Mouse (Mus musculus): ENCODE data around the gene Cwc22. TPM values are rescaled to one million over a fixed set of nuclear protein-coding genes. Genes with fewer than 3 reads are reported as not detected.
"Not testable (repeated sequence)": the region's sequence is repeated elsewhere in the genome, so short reads cannot be mapped to it uniquely, and the experiment has no call there.

Gene Cwc22
- polyA plus RNA-seq, 1 experiment, result 19.7 TPM

DNA sequence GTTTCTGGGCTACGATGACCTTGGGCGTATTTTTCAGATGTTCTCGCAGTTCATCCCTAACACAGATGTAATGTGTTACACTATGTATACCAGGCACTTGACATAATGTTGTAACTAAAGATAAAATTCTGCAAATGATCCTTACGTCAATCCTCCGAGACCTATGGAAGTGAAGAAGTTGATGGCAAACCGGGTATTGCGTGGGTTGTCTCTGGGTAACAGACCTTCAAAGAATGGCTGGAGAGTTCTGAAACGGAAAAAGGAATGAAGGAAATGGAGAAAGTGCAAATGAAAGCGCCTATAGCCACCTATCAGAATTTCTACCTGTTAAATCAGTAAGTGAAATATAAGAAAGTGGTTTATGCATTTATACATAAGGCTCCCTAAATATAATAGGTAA lies 42.2 kb downstream of the Cwc22 start:
- Histone ChIP-seq H3K4me1 (ENCODE audit: control insufficient read depth, insufficient read depth, insufficient read length, low read length) (no peaks in the 10 kb centered on the region), H3K27ac (replicated peaks; ENCODE audit: low read depth, low read length) (no peak overlapping the region), H3K4me3 (ENCODE audit: insufficient read depth, low read depth, low read length) (no peak overlapping the region)

DNA sequence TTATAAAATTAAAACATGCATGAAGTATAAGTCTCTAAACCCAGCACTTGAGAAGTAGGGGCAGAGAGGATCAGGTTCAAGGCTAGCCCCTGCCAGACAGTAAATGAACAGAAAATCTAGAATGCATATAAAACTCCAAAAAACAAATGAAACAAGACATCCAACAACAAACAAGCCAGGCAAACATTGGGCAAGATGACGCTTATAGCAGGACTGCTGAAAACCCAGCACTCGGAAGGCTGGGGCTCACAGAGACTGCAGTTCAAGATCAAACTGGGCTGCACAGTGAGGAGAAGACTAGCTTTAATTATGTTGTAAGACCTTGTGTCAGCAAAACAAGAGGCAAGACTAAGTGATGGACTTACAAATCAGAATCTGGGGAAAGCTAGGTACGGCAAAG lies 43.1 kb downstream of the Cwc22 start:
- no peak overlapping the region for H3K4me3 ChIP-seq (ENCODE audit: insufficient read depth, low read depth, low read length)
- no peaks in the 10 kb centered on the region for H3K4me1 ChIP-seq (ENCODE audit: control insufficient read depth, insufficient read depth, insufficient read length, low read length)
- no peak overlapping the region for H3K27ac ChIP-seq (replicated peaks; ENCODE audit: low read depth, low read length)

DNA sequence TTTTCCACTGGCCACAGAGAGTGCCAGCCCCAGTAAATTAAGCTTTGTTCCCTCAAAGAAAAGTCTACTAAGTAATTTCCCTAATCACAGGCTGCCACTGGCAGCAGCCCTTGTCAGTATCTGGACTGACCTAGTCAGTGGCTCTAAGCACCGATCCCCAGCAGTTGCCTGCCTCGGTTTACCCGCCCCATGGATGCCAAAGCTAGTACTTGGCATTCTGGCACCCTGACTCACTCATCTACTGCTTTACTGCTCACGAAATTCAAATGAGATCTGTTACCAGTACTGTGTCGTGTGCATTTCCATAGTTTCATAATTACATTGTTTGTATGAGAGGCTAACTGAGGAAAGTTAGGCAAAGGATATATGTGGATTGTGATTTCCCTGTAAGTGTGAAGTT lies 44.9 kb downstream of the Cwc22 start:
- Histone ChIP-seq H3K27ac (replicated peaks; ENCODE audit: low read depth, low read length) (no peak overlapping the region), H3K4me3 (ENCODE audit: insufficient read depth, low read depth, low read length) (no peak overlapping the region), H3K4me1 (ENCODE audit: control insufficient read depth, insufficient read depth, insufficient read length, low read length) (no peaks in the 10 kb centered on the region)

DNA sequence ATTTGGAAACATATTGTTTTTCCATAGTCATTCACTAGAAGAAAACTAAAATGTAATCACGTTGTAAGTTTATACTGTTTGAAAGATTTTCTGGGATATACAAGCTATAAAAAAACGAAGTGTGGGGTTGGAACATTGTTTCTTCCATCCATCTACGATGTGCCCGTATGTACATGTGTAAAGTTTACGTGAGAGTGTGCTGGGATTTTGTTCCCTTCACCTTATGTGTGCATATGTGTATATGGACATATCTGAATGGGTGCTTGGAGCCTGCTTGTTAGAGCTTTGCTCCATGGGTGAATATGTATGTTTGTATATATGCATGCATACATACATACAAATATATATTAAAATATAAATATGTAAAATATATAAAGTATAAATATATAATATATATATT lies 45.4 kb downstream of the Cwc22 start:
- Histone ChIP-seq H3K4me1 (ENCODE audit: control insufficient read depth, insufficient read depth, insufficient read length, low read length) (no peaks in the 10 kb centered on the region), H3K27ac (replicated peaks; ENCODE audit: low read depth, low read length) (no peak overlapping the region), H3K4me3 (ENCODE audit: insufficient read depth, low read depth, low read length) (no peak overlapping the region)

DNA sequence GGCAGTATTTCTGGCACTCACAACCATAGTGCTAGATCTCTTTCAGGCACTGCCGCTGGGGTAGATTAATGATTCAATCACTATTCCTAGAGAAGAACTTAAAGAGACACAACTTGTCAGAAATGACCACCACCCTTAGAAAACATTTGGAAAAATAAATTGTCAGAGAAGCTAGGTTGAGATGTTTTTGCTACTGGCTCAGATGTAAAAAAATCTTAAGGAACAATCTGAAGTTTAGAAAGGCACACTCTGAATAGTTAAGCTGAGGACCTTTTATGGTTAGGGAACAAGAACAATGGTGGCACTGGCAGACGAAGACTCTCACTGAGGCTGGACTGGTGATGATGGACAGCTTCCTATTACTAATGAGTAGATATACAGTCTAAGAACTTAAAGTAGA lies 46.1 kb downstream of the Cwc22 start:
- H3K4me1 ChIP-seq (ENCODE audit: control insufficient read depth, insufficient read depth, insufficient read length, low read length), result no peaks in the 10 kb centered on the region
- H3K4me3 ChIP-seq (ENCODE audit: insufficient read depth, low read depth, low read length), result no peak overlapping the region
- no peak overlapping the region for H3K27ac ChIP-seq (replicated peaks; ENCODE audit: low read depth, low read length)

DNA sequence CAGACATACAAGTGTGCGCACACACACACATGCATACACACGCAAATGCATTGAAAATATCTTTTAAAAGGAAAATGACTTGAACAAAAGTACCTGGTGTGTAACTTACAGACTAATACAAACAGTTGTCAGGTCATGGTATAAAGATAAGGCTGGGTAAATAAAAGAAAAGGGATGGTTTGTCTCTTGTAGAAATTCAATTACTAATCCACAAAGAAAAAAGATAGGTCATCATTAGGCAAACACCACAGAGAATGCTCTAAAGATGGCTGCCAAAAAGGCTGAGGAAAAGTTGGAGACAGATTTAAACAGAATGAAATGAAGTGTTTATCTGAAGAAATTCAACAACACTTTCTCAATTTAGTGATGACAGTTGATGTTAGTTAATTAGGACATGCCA lies 47.7 kb downstream of the Cwc22 start:
- H3K4me3 ChIP-seq (ENCODE audit: insufficient read depth, low read depth, low read length), result no peak overlapping the region
- no peaks in the 10 kb centered on the region for H3K4me1 ChIP-seq (ENCODE audit: control insufficient read depth, insufficient read depth, insufficient read length, low read length)
- no peak overlapping the region for H3K27ac ChIP-seq (replicated peaks; ENCODE audit: low read depth, low read length)

DNA sequence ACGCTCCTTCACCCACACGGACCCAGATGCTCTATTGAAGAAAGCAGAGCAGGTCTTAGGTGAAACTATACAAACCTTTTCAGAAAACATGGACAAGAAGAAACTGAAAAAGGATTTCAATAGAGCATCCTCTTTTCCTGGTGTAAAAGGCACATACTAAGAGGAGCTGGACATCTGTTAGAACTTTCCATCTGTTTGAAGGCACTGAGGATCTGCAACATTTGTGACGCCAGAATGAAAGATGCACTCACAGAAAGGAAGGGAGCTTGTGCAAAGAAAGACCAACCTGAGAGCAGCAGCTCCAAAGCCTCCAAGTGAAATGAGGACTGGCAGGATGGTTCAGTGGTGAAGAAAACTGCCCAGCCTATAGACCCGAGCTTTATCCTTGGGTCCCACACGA lies 48.2 kb downstream of the Cwc22 start:
- Histone ChIP-seq H3K4me1 (ENCODE audit: control insufficient read depth, insufficient read depth, insufficient read length, low read length) (no peaks in the 10 kb centered on the region), H3K27ac (replicated peaks; ENCODE audit: low read depth, low read length) (no peak overlapping the region), H3K4me3 (ENCODE audit: insufficient read depth, low read depth, low read length) (no peak overlapping the region)

DNA sequence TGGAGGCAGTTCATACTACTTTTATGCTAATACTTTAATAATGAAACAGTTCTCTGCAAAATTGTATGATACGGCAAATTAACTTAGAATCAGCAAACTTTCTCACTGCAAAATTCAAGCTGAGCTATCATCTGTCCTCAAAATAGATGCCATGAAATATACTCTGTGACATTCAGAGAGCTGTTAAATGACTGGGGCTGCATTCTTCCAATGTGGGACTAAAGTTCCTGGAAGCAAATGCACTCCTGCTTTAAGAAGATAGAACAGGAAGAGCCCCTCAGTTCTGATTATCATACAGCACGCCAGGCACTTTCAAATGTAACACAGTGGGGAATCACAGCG lies 48.6 kb downstream of the Cwc22 start:
- no peaks in the 10 kb centered on the region for H3K4me1 ChIP-seq (ENCODE audit: control insufficient read depth, insufficient read depth, insufficient read length, low read length)
- no peak overlapping the region for H3K4me3 ChIP-seq (ENCODE audit: insufficient read depth, low read depth, low read length)
- no peak overlapping the region for H3K27ac ChIP-seq (replicated peaks; ENCODE audit: low read depth, low read length)

DNA sequence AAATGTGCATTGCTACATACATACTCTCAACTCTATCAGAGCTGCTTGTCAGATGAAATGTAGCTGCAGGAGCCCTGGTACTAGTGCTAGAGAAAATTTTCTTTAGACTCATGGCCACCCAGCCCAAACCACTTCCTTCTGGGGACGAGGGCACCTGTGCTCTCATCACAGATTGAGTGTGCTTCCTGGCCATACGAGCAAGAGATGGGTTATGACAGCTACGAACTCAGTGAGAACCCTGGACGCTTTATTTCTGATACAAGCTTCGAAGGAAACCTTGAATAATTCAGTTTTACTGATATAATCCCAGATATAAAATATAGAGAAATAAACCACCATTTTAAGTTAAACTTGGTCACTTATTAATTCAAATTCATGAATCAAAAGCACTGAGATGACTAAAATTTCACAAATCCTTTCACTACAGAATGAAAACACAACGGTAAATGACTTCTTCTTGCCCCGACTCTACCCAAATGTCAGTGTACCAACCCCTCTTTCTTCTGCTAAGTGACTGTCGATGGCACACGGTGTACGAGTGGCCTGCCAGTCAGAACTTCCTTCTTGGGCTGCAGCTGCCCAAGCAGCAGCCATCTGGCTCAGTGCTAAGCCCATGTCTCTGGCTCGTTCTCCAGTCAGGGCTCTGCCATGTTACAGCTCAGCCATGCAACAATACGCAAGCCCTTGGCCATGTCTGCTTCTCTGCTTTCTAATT lies 49.2 kb downstream of the Cwc22 start:
- H3K27ac ChIP-seq (replicated peaks; ENCODE audit: low read depth, low read length), result no peak overlapping the region
- no peaks in the 10 kb centered on the region for H3K4me1 ChIP-seq (ENCODE audit: control insufficient read depth, insufficient read depth, insufficient read length, low read length)

DNA sequence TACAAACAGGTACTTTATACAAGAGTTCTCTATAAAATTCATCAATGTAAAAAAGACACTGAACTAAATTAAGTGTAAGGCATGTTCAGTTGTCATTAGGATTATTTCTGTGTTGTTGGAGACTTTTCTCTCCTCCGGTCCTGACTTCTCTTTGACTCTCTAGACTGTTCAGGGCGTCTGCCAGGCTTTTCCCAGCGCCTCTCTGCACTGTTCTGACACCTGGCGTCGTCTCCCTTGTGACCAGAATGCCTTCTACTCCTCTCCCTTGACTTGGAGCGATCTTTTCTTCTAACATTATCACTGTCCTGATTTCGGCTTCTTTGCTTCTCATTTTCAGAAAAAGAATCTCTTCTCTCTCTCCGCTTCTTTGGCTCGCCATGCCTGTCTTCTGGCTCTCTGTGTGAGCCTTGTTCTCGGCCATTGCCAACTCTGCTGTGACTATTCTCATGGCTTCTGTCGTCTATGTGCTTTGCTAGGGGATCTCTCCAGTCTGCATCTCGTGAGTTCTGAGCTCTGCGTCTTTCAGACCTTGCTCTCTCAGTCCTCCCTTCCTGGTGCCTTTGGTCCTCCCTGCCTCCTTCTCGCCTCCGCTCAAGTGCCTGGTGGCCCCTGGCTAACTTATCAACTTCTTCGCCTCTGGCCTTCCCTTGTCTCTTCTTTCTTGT lies 50.1 kb downstream of the Cwc22 start:
- not testable (repeated sequence) for H3K4me1 ChIP-seq (ENCODE audit: control insufficient read depth, insufficient read depth, insufficient read length, low read length); H3K4me3 ChIP-seq (ENCODE audit: insufficient read depth, low read depth, low read length); H3K27ac ChIP-seq (replicated peaks; ENCODE audit: low read depth, low read length)

More for the DNA sequence above, 49.2 kb downstream of the Cwc22 start:
- no peak overlapping the region for H3K4me3 ChIP-seq (ENCODE audit: insufficient read depth, low read depth, low read length)

DNA sequence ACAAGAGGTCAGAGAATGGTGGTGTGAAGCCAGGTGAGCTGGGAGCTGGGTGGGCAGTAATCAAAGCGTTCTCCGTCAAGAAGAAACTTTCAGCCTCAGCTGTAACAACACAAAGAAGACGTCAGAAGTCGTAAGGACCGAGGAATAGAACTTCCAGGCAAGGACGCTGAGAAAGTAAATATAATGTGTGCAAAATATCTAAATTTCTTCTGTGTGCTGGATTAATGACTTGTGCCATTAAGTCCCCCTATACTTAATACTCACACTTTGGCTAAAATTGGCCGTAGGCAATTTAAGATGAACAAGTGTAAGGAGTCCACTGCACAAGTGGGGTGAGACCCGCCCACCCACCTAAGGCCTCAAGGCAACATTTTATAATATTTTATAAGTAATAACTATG lies 51.3 kb downstream of the Cwc22 start:
- H3K4me3 ChIP-seq (ENCODE audit: insufficient read depth, low read depth, low read length), result no peak overlapping the region
- no peak overlapping the region for H3K27ac ChIP-seq (replicated peaks; ENCODE audit: low read depth, low read length)
- H3K4me1 ChIP-seq (ENCODE audit: control insufficient read depth, insufficient read depth, insufficient read length, low read length), result no peaks in the 10 kb centered on the region

DNA sequence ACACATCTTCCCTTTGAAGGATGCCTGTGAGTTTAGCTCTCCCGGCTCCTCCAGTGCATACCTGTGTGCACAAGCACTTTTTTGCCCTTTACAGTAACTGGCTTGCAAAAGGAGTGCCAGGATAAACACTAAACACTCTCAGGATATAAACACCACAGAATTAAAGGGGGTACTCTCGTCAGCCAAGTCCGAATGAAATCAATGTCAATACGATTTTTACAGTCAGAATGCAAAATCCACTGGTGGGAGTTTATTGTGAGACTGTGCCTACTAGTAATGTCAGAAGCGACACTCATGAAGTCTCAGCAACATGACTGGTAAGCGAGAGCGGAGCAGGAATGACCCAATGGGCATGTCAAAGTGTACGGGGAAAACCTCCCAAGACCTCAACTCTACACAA lies 52.7 kb downstream of the Cwc22 start:
- Histone ChIP-seq H3K4me1 (ENCODE audit: control insufficient read depth, insufficient read depth, insufficient read length, low read length) (no peaks in the 10 kb centered on the region), H3K27ac (replicated peaks; ENCODE audit: low read depth, low read length) (no peak overlapping the region)

DNA sequence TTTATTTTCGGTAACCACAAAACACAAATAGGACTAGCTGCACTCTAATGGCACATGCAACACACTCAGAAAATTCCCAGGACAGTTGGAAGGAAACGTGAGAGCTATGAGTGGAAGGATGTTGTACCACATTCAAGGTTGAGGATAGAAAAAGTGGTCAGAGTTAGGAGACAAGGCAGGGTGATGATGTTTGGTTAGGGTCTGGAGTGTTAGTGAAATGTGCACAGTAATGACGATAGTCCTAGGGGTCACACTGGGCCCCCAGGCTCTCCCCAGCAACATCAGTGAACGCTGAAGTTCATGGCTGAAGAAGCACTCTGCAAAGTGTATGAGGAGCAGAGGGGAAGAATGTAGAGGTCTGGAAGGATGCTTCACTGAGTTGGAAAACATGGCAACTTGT lies 53.6 kb downstream of the Cwc22 start:
- Histone ChIP-seq H3K27ac (replicated peaks; ENCODE audit: low read depth, low read length) (no peak overlapping the region), H3K4me3 (ENCODE audit: insufficient read depth, low read depth, low read length) (no peak overlapping the region), H3K4me1 (ENCODE audit: control insufficient read depth, insufficient read depth, insufficient read length, low read length) (no peaks in the 10 kb centered on the region)

More for the DNA sequence above, 52.7 kb downstream of the Cwc22 start:
- H3K4me3 ChIP-seq (ENCODE audit: insufficient read depth, low read depth, low read length), result no peak overlapping the region

DNA sequence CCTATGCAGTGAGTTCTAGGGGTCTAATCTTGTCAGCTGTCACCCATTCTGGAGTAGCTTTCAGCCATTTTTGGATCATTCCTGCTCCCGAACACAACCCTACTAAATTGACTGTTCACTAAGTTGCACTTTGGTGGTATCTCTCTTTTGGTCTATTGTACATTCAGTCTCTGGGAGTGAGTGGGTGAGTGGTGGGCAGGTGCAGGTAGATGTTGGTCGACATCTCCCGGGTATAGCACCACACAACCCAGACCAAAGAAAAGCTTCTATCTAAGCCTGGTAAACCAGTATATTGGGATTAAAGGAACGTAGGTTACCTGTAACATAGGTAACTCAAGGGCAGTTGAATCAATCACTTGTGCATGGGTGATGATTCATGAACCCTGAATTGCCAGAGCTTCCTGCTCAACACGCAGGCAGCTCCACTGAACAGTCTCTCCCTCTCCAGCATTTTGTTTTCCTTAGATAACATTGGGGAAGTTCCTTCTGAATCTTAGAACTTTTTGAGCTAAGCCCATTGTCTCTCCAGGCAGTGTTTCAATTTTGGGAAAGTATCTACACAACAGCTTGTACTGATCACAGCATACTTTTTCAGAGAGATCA lies 55.2 kb downstream of the Cwc22 start:
- no peaks in the 10 kb centered on the region for H3K4me1 ChIP-seq (ENCODE audit: control insufficient read depth, insufficient read depth, insufficient read length, low read length)
- no peak overlapping the region for H3K27ac ChIP-seq (replicated peaks; ENCODE audit: low read depth, low read length)
- H3K4me3 ChIP-seq (ENCODE audit: insufficient read depth, low read depth, low read length), result no peak overlapping the region

DNA sequence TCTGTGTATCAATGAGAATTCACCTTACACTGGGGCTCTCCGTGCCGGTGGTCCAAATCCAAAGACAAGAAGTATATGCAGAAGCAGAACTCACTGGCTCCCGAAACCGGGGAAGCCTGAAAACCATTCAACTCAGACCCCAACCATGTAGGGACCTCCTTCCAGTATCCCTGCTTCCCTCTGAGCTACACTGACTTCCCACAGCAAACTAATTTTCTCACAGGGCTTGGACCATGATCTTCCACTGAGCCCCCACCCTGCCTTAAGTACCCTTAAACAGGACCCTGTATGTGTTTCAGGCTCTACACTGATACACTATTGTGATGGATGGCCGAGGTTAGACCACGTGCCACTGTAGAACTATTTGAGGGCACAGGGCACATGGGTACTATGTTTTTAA lies 56.2 kb downstream of the Cwc22 start:
- Histone ChIP-seq H3K4me1 (ENCODE audit: control insufficient read depth, insufficient read depth, insufficient read length, low read length) (no peaks in the 10 kb centered on the region), H3K4me3 (ENCODE audit: insufficient read depth, low read depth, low read length) (no peak overlapping the region), H3K27ac (replicated peaks; ENCODE audit: low read depth, low read length) (no peak overlapping the region)

DNA sequence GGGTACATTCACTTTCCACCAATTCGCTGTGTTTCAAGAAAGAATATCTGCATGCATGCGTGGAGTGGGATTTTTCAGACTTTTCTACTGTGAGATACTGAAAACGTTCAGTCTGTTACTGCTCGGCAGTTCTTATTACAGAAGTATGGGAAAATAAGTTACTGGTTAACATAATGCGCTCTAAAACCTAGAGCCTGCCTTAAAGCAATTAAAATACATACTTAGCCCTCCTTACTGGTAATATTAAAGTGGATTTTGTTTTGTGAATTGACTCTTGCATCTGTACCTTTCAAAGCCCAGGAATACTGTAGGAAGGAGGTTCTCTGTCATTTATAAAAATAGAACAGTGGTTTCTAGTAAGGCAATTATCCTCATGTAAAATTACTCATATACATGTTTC lies 56.8 kb downstream of the Cwc22 start:
- Histone ChIP-seq H3K27ac (replicated peaks; ENCODE audit: low read depth, low read length) (no peak overlapping the region), H3K4me3 (ENCODE audit: insufficient read depth, low read depth, low read length) (no peak overlapping the region), H3K4me1 (ENCODE audit: control insufficient read depth, insufficient read depth, insufficient read length, low read length) (no peaks in the 10 kb centered on the region)
